Mouse (Mus musculus) liver, adult 2 months (tissue): ENCODE data around the gene Aox3.

Experiments used
- CTCF ChIP-seq: fragments of 200-500 bp; IDR thresholded peaks from 2 replicates; pipeline ENCODE4 v1.5.1; 2011; ENCODE audit warnings: low read depth, low read length, control low read depth
- POLR2A ChIP-seq: fragments of 200-500 bp; IDR thresholded peaks from 2 replicates; pipeline ENCODE4 v1.6.1; 2011; ENCODE audit warnings: low read length, control low read depth; ENCODE audit not compliant: insufficient read depth; ENCODE audit errors: extremely low read depth

DNA sequence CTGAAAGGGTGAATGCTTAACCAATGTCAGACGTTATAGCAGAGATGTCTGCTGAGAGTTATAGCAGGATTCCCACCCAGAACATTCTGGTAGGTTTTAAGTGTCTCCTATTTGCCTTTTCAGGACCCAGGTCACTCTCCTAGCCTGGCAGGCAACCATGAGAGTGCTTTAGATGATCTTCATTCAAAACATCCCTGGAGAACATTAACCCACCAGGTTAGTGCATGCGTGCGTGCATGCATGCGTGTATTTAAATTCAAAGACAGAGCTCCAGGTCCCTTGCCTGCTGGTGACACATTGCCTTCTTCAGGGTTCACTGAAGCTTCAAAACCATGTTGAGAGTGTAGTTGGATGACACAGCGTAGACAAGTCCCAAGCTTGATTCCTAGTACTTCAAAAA lies 47.8 kb upstream of the Aox3 start:
- TF ChIP-seq CTCF (no peak), POLR2A (no peak)
